Mouse (Mus musculus) testis, adult 10 weeks (tissue): ENCODE measurements around the gene Tff1. TPM values are rescaled to one million over a fixed set of nuclear protein-coding genes. Genes with fewer than 3 reads are reported as not detected.

ENCODE experiments used
- polyA plus RNA-seq: library from polyadenylated mRNA; stranded (reverse); fragments of 350-450 nt; fragmentation: Illumina TruSeq; extraction: RNeasy Lipid Tissue Mini Kit (QIAGEN cat#74804); gene quantifications from one replicate; pipeline ENCODE4 v1.2.3, GENCODE M21; 2014; ENCODE audit warnings: low read depth, low replicate concordance

Tff1 gene
- polyA plus RNA-seq: not detected

DNA sequence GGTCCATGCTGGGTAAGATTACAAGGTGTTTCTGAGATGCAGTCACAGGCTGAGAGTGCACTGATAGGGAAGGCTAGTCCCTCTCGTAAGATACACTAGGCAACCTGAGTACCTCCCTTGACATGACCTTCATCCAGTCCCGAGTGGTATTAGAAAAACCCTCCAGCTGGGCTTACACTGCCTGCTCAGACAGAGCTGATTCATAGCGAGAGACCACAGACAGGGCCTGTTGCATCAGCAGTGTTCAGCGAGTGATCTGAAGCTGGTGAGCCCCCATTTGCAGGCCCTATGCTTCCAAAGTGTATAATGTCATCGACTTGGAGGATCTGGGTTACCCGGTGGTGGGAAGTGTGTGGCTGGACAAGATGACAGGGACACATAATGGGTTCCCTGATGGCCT is at the start of gene Tff1:
Tff1 (minus strand) TSS at position 151 of the 400 bp plus-strand sequence.

DNA sequence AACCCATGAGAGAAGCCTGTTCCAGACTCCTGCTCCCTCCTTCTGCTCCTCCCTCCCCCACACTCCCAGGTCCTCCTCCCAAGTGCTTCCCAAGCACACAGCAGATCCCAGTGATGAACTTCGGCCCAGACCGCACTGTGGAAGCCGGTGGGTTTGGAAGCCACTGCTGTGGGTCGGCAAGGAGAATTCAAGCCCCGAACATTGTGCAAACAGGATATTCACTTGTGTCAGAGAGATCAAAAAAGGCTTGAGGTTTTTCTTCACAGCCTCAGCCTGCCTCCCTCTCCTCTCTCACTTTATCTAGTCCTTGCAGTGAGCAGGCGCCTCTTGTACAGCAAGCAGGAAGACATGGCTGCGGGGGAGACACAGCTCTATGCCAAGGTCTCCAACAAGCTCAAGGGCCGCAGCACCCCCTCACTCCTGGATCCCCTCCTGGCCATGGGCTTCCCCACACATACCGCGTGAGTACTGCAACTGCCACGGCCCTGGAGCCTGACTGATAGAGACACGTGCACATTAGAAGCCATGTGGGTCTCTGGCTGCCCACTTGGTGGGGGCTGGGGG is 42.8 kb upstream of the Tff1 start, which contains the start of gene Ubash3a:
Ubash3a (plus strand) TSS at position 103 of the 564 bp plus-strand sequence.

DNA sequence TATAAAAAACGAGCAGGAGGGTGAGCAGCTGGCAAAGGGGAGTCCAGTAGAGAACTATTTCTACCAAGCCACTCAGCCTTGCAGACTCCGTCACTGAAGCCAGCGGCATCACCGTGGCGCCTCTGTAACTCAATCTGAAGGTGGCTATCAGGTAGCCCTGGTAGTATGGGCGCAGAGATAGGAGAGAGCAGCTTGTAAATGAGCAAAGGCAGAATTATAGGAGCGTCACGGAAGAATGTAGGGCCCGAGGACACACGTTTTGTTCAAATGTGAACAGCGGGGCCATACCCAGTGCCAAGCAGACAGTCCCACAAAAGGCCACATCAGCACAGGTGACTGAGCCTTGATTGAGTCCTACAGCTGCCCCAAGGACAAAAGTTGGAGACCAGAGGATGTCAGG is 33.8 kb upstream of the Tff1 start, which contains the start of gene Tmprss3:
Tmprss3 (minus strand) TSS at position 101 of the 400 bp plus-strand sequence.

DNA sequence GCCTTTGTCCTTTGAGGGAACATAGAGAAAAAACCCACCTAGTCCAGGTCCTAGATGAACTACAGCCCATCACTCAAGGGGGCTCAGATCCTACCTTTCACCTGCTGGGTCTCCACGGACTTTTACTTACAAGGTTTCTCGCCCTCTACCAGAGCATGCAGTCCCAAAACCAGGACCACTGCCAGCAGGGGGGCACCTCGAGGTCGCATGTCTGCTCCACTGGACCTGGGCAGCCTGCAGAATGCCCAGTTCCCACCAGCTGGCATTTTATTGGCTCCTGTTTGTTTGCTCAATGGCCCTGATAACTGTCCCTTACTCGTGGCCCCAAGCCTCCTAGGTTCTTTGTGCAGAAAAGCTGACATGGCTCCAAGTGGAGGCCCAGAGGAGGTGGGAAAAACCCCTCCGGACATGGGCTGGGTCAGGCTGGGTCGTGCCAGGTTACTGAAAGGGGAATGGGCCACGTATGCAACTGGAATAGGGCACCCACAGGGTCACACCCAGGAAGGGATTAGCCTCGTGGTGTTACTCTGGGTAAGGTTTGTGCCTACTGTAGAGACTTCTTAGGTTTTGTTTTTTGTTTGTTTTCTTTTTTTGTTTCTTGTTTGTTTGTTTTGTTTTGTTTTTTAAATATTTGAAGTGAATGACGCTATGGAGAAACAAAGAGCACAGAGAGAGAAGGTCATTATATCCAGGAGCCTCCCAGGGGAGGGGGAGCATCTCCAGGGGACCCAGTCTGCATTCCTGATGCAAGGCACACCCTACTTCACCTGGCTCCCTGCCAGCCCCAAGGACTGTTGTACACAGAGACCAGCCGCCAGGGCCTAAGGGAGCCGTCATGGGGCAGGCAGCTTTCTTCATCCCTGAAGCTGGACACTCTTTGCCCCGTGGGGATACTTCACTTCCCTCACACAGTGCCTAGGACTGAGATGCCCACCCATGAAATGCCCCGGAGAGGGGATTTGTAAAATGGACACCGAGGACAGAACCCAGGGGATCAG is 20.7 kb downstream of the Tff1 start, which contains the start of gene Tff2:
Tff2 (minus strand) TSS at position 243 of the 998 bp plus-strand sequence.

DNA sequence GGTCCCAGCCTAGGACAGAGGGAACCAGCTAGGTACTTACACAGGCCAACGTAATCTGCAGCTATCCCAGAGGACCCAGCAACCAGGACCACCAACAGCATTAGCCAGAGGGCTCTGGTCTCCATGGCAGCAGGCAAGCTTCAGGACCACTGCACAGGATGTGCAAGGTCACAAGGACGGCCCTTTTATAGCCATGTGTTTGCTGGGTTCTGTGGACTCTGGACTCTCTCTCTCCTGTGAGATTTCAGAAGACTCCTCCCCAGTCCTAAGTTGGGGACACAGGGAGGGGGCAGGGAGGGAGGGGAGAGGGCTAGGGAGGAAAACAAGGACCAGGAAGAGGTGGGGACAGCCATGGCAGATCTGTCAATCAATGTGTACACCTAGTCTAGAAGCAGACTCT is 35.6 kb downstream of the Tff1 start, which contains the start of gene Tff3:
Tff3 (minus strand) TSS at position 195 of the 400 bp plus-strand sequence.

Other genes starting within 250 kb of the Tff1 start
- gene Umodl1, start 210.6 kb downstream of the Tff1 start, polyA plus RNA-seq: 2.0 TPM
- gene Abcg1, start 107.6 kb downstream of the Tff1 start, polyA plus RNA-seq: 0.31 TPM
- not detected for gene Tff3, start 35.6 kb downstream of the Tff1 start, polyA plus RNA-seq
- gene Tff2, start 21.0 kb downstream of the Tff1 start, polyA plus RNA-seq: not detected
- 0.07 TPM for gene Tmprss3, start 33.7 kb upstream of the Tff1 start, polyA plus RNA-seq
- 0.28 TPM for gene Ubash3a, start 42.6 kb upstream of the Tff1 start, polyA plus RNA-seq
- 491 TPM for gene Rsph1, start 112.1 kb upstream of the Tff1 start, polyA plus RNA-seq
- 0.46 TPM for gene Slc37a1, start 121.5 kb upstream of the Tff1 start, polyA plus RNA-seq
- gene Pde9a, start 220.9 kb upstream of the Tff1 start, polyA plus RNA-seq: 2.7 TPM